ENCODE assay signal across 9 mouse cellular contexts in genomic region chr8:70758616-70759561, GRCm38 (mm10). TPM values are rescaled to one million over a fixed set of nuclear protein-coding genes. Genes with fewer than 3 reads are reported as not detected.
DNase-seq lines count a peak whose midpoint lies in the region; ATAC-seq and TF ChIP-seq lines count a peak whose summit lies in the region.
"Had no signal": no experiment of that assay in that cellular context is flagged by ENCODE, and none has a peak within 500 bp of the region (broad histone marks: within the 10 kb centered on the region; RNA-seq: fewer than 3 reads in every experiment).

No protein-coding gene starts in this region.

- no peaks in the 10 kb centered on the region for H3K9me3 ChIP-seq in kidney, embryonic 16.5 days (ENCODE audit: low read length)
- H3K9me3 ChIP-seq in G1E (replicated peaks) = no peaks in the 10 kb centered on the region
- no peaks in the 10 kb centered on the region for H3K9me3 ChIP-seq in lung, postnatal 0 days (ENCODE audit: low read length)

- no peak overlapping the region for H3K9ac ChIP-seq in kidney, embryonic 16.5 days (replicated peaks; ENCODE audit: low read length)
- no peak overlapping the region for H3K9ac ChIP-seq in lung, postnatal 0 days (replicated peaks; ENCODE audit: low read depth)

- no peak overlapping the region for H3K4me3 ChIP-seq in kidney, embryonic 16.5 days (ENCODE audit: low read length)
- peak overlapping the region; percentile 90; the same call in 1 of the 2 replicates for H3K4me3 ChIP-seq in G1E (ENCODE audit: low read depth, low read length)
- no peak overlapping the region for H3K4me3 ChIP-seq in lung, postnatal 0 days (ENCODE audit: low read depth, low read length)

- WGBS in kidney, embryonic 16.5 days = 58% methylated on average over 19 of the region's 19 CpGs
- 54% methylated on average over 19 of the region's 19 CpGs for WGBS in lung, postnatal 0 days

- TF ChIP-seq EP300 in lung, postnatal 0 days (IDR thresholded peaks at IDR 0.05) = no peak

- peaks cover 21% of the 10 kb centered on the region for H3K36me3 ChIP-seq in kidney, embryonic 16.5 days (ENCODE audit: insufficient read depth, low read length)
- H3K36me3 ChIP-seq in G1E (replicated peaks) = peaks cover 70% of the 10 kb centered on the region
- peaks cover 8% of the 10 kb centered on the region; the same call in 1 of the 2 replicates for H3K36me3 ChIP-seq in lung, postnatal 0 days (ENCODE audit: insufficient read depth, low read length)

- no peak for TF ChIP-seq POLR2A in brain, embryonic 14.5 days (IDR thresholded peaks at IDR 0.05; ENCODE audit: borderline replicate concordance, extremely low read depth, insufficient read depth, insufficient read length, poor library complexity, severe bottlenecking)

- no peak for TF ChIP-seq CTCF in G1E (IDR thresholded peaks at IDR 0.05; ENCODE audit: low read depth, low read length)
- no peak for TF ChIP-seq CTCF in brain, embryonic 14.5 days (IDR thresholded peaks at IDR 0.05; ENCODE audit: borderline replicate concordance, extremely low read depth, insufficient read depth, insufficient read length)
- TF ChIP-seq CTCF in lung, postnatal 0 days (IDR thresholded peaks at IDR 0.05) = no peak

- peaks cover 40% of the 10 kb centered on the region for H3K4me1 ChIP-seq in kidney, embryonic 16.5 days (ENCODE audit: insufficient read depth, low read length)
- peaks cover 89% of the 10 kb centered on the region for H3K4me1 ChIP-seq in G1E (ENCODE audit: insufficient read depth, low read depth, low read length)
- peaks cover 12% of the 10 kb centered on the region; the same call in 1 of the 2 replicates for H3K4me1 ChIP-seq in lung, postnatal 0 days (ENCODE audit: insufficient read depth, low read depth, low read length)

- peak; percentile 47 for DNase-seq in kidney, adult 18-20 months
- DNase-seq in G1E (ENCODE audit: low spot score) = no peak
- peak; percentile 50 for DNase-seq in brain, embryonic 14.5 days (ENCODE audit: low read depth)
- peak; percentile 52 for DNase-seq in gastrocnemius, postnatal 25 days
- peak; percentile 87 for DNase-seq in lung, postnatal 0 days (ENCODE audit: low spot score)
- no peak for DNase-seq in yolk sac, embryonic 10.5 days (ENCODE audit: low spot score)
- DNase-seq in ovary, postnatal 10 days (ENCODE audit: low spot score) = no peak

- H3K27ac ChIP-seq in kidney, embryonic 16.5 days (ENCODE audit: low read length) = no peak overlapping the region
- peak overlapping the region; percentile 87 for H3K27ac ChIP-seq in lung, postnatal 0 days (ENCODE audit: low read length)
- H3K27ac ChIP-seq: kidney, postnatal 0 days had no signal

- H3K27me3 ChIP-seq in kidney, embryonic 16.5 days (ENCODE audit: insufficient read depth, low read length) = no peaks in the 10 kb centered on the region
- H3K27me3 ChIP-seq in G1E (ENCODE audit: insufficient read depth, low read length) = no peaks in the 10 kb centered on the region
- no peaks in the 10 kb centered on the region for H3K27me3 ChIP-seq in lung, postnatal 0 days (replicated peaks; ENCODE audit: insufficient read depth, low read length)

- ATAC-seq in kidney, embryonic 16.5 days (ENCODE audit: low FRiP score, low TSS enrichment) = no peak
- no peak for ATAC-seq in G1E (ENCODE audit: extremely low read depth, insufficient number of reproducible peaks, low FRiP score, poor library complexity, severe bottlenecking)
- ATAC-seq in lung, postnatal 0 days = peak; percentile 4

- H3K4me2 ChIP-seq in kidney, embryonic 16.5 days (replicated peaks; ENCODE audit: low read depth, low read length) = no peak overlapping the region
- 0 out of 2 replicates have a peak overlapping the region, but pooled peaks have one; percentile 99 for H3K4me2 ChIP-seq in lung, postnatal 0 days (replicated peaks; ENCODE audit: low read depth, low read length)

RNA-seq across cellular contexts. Expression of gene Mpv17l2, which starts 1.9 kb away (rescaled TPM):
- 57.0 and 60.4 TPM in 2 replicates for polyA plus RNA-seq in kidney, embryonic 16.5 days (2015; fragmentation: Nextera tagmentation; extraction: Ambion mirVana)
- 63.1 and 67.1 TPM in 2 replicates for total RNA-seq in G1E (2014; fragmentation: Nextera tagmentation)
- 13.5 and 13.9 TPM in 2 replicates for total RNA-seq in G1E (2017)
- polyA plus RNA-seq in G1E (2012) = 89.1 and 101 TPM in 2 replicates
- 29.1 and 45.0 TPM in 2 replicates for polyA plus RNA-seq in brain, embryonic 14.5 days (2012; rRNA removed)
- total RNA-seq in gastrocnemius, postnatal 25 days (2021) = 10 to 100 TPM; 19.6 to 25.6 TPM
- 57.4 and 88.8 TPM in 2 replicates for polyA plus RNA-seq in lung, postnatal 0 days (2015; fragmentation: Nextera tagmentation; extraction: Ambion mirVana)

RNA-seq across cellular contexts. Expression of gene Rab3a, which starts 4.4 kb away (rescaled TPM):
- 20.9 and 22.0 TPM in 2 replicates for polyA plus RNA-seq in kidney, embryonic 16.5 days (2015; fragmentation: Nextera tagmentation; extraction: Ambion mirVana)
- 11.2 and 11.4 TPM in 2 replicates for total RNA-seq in G1E (2014; fragmentation: Nextera tagmentation)
- total RNA-seq in G1E (2017) = 4.6 and 7.0 TPM in 2 replicates
- polyA plus RNA-seq in G1E (2012) = 10.8 and 15.4 TPM in 2 replicates
- polyA plus RNA-seq in brain, embryonic 14.5 days (2012; rRNA removed) = 468 and 475 TPM in 2 replicates
- total RNA-seq in gastrocnemius, postnatal 25 days (2021) = 10 to 100 TPM; 40.0 to 40.4 TPM
- 17.6 and 28.6 TPM in 2 replicates for polyA plus RNA-seq in lung, postnatal 0 days (2015; fragmentation: Nextera tagmentation; extraction: Ambion mirVana)

RNA-seq across cellular contexts. Expression of gene Pik3r2, which starts 17.6 kb away (rescaled TPM):
- polyA plus RNA-seq in kidney, embryonic 16.5 days (2015; fragmentation: Nextera tagmentation; extraction: Ambion mirVana) = 72.8 and 77.3 TPM in 2 replicates
- 7.1 and 16.3 TPM in 2 replicates for total RNA-seq in G1E (2014; fragmentation: Nextera tagmentation)
- total RNA-seq in G1E (2017) = 11.8 and 13.3 TPM in 2 replicates
- 55.0 and 68.8 TPM in 2 replicates for polyA plus RNA-seq in G1E (2012)
- polyA plus RNA-seq in brain, embryonic 14.5 days (2012; rRNA removed) = 150 and 161 TPM in 2 replicates
- 10 to 100 TPM; 13.1 to 18.7 TPM for total RNA-seq in gastrocnemius, postnatal 25 days (2021)
- polyA plus RNA-seq in lung, postnatal 0 days (2015; fragmentation: Nextera tagmentation; extraction: Ambion mirVana) = 28.0 and 30.5 TPM in 2 replicates

RNA-seq across cellular contexts. Expression of gene Pde4c, which starts 35.4 kb away (rescaled TPM):
- 8.8 and 11.6 TPM in 2 replicates for polyA plus RNA-seq in kidney, embryonic 16.5 days (2015; fragmentation: Nextera tagmentation; extraction: Ambion mirVana)
- total RNA-seq in G1E (2014; fragmentation: Nextera tagmentation) (0.83 TPM in 1 of 2 replicates, not detected in the other), G1E (2017) (0.22 TPM in 1 of 2 replicates, not detected in the other)
- polyA plus RNA-seq in G1E (2012) = 0.41 and 0.95 TPM in 2 replicates
- polyA plus RNA-seq in brain, embryonic 14.5 days (2012; rRNA removed) = 0.40 and 0.58 TPM in 2 replicates
- total RNA-seq in gastrocnemius, postnatal 25 days (2021) = 1 to 10 TPM; 1.6 to 2.3 TPM
- 0.93 and 2.0 TPM in 2 replicates for polyA plus RNA-seq in lung, postnatal 0 days (2015; fragmentation: Nextera tagmentation; extraction: Ambion mirVana)

RNA-seq across cellular contexts. Expression of gene Gm3336, which starts 40.5 kb away (rescaled TPM):
- 0.52 and 0.76 TPM in 2 replicates for polyA plus RNA-seq in kidney, embryonic 16.5 days (2015; fragmentation: Nextera tagmentation; extraction: Ambion mirVana)
- 1.6 and 3.7 TPM in 2 replicates for total RNA-seq in G1E (2014; fragmentation: Nextera tagmentation)
- total RNA-seq in G1E (2017) = 0.93 and 2.8 TPM in 2 replicates
- 0.66 and 0.68 TPM in 2 replicates for polyA plus RNA-seq in G1E (2012)
- not detected in 2 replicates for polyA plus RNA-seq in brain, embryonic 14.5 days (2012; rRNA removed)
- not detected for total RNA-seq in gastrocnemius, postnatal 25 days (2021)
- polyA plus RNA-seq in lung, postnatal 0 days (2015; fragmentation: Nextera tagmentation; extraction: Ambion mirVana) = 0.50 and 0.54 TPM in 2 replicates

Comparison
In these comparisons a context has a peak if more than half of its experiments do, and no peak if none do; other contexts are left out.
1. DNase-seq: peak in kidney, adult 18-20 months (single experiment), brain, embryonic 14.5 days (single experiment), gastrocnemius, postnatal 25 days (single experiment) and lung, postnatal 0 days (single experiment); none in G1E (single experiment), yolk sac, embryonic 10.5 days (single experiment) and ovary, postnatal 10 days (single experiment).
2. RNA of gene Rab3a, which starts 4.4 kb away (polyA plus RNA-seq): 468 to 475 TPM in brain, embryonic 14.5 days; 17.6 to 28.6 TPM in lung, postnatal 0 days, 20.9 to 22.0 TPM in kidney, embryonic 16.5 days and 10.8 to 15.4 TPM in G1E; every median in the first group is over 10 times any median in the second.